Mouse (Mus musculus) erythroblast, embryonic 14.5 days (primary cell): ENCODE data around the gene Syne1.

Experiments used
- GATA1 ChIP-seq: IDR thresholded peaks from 2 replicates; pipeline ENCODE4 v1.6.1; 2012; ENCODE audit warnings: low read length, inconsistent platforms, mixed read lengths
- TAL1 ChIP-seq: IDR thresholded peaks from 3 replicates; pipeline ENCODE4 v1.6.1; 2012; ENCODE audit warnings: low read length, inconsistent platforms, mixed read lengths

- TF ChIP-seq GATA1 (no peak), TAL1 (no peak)
Measured at GRCm38 (mm10) chr10:5124757-5125156, 426.5 kb downstream of the Syne1 start.
